Comparison of ENCODE assay signal across 9 mouse cellular contexts in the genomic region with DNA sequence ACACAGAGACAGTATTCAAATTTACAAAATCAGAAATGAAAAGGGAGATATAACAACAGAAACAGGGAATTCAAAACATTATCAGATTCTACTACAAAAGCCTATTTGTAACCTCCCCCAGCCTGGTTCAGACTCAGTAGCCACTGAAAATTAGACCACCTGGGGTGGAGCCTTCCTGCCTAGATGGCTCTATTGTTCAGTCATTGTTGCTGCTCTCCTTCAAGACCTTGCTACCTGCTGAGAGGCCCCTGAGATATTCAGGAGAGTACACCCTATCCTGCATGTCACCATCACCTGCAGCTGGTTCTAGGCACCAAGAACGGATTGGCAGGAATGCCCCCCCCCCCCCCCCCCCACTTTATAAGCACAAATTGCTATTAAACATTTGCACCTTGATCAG.
"Had no signal": no experiment of that assay in that cellular context is flagged by ENCODE, and none has a peak within 500 bp of the region (broad histone marks: within the 10 kb centered on the region; RNA-seq: fewer than 3 reads in every experiment).

No protein-coding gene starts in this region.

- DNase-seq: lung, adult 18-20 months; lung, embryonic 14.5 days; lung, postnatal 10 days; lung, postnatal 4 days; right cerebral cortex, postnatal 14 days; thymus, adult 2 months; thymus, postnatal 36 days had no signal

- ATAC-seq: midbrain, embryonic 13.5 days; midbrain, embryonic 15.5 days had no signal
